10 mouse cellular contexts compared by ENCODE assay signal in genomic region chr3:29082296-29082995, GRCm38 (mm10). TPM values are rescaled to one million over a fixed set of nuclear protein-coding genes. Genes with fewer than 3 reads are reported as not detected.
DNase-seq lines count a peak whose midpoint lies in the region; ATAC-seq lines count a peak whose summit lies in the region.
"Had no signal": no experiment of that assay in that cellular context is flagged by ENCODE, and none has a peak within 500 bp of the region (broad histone marks: within the 10 kb centered on the region; RNA-seq: fewer than 3 reads in every experiment).

No protein-coding gene starts in this region.

- ATAC-seq in common myeloid progenitor, adult 5-6 weeks (replicated peaks; ENCODE audit: low read depth, poor library complexity, severe bottlenecking): peak; percentile 39; the same call in 1 of the 2 replicates
- peak; percentile 54 for ATAC-seq in granulocyte monocyte progenitor cell, adult 5-6 weeks (replicated peaks; ENCODE audit: poor library complexity, severe bottlenecking)
- peak; percentile 82 for ATAC-seq in kidney, embryonic 16.5 days (ENCODE audit: low FRiP score, low TSS enrichment)
- ATAC-seq in limb, embryonic 15.5 days (ENCODE audit: insufficient number of reproducible peaks, low FRiP score, low TSS enrichment, low read depth): peak; percentile 61; the same call in 1 of the 2 replicates
- peak; percentile 89 for ATAC-seq in neural tube, embryonic 12.5 days (ENCODE audit: low FRiP score, low read depth)
- no peak for ATAC-seq in megakaryocyte-erythroid progenitor cell, adult 5-6 weeks (replicated peaks; ENCODE audit: low FRiP score, low TSS enrichment, poor library complexity, severe bottlenecking)

- H3K4me2 ChIP-seq in kidney, embryonic 16.5 days (replicated peaks; ENCODE audit: low read depth, low read length): peak overlapping the region; percentile 91
- H3K4me2 ChIP-seq in limb, embryonic 15.5 days: peak overlapping the region; percentile 96
- H3K4me2 ChIP-seq in neural tube, embryonic 12.5 days (replicated peaks): peak overlapping the region; percentile 94

- 0% methylated on average over 45 of the region's 59 CpGs for WGBS in kidney, embryonic 16.5 days
- 0% methylated on average over 48 of the region's 59 CpGs for WGBS in limb, embryonic 15.5 days
- whole genome bisulfite sequencing in neural tube, embryonic 12.5 days: under 1% methylated on average over 46 of the region's 59 CpGs

- no peaks in the 10 kb centered on the region for H3K36me3 ChIP-seq in kidney, embryonic 16.5 days (ENCODE audit: insufficient read depth, low read length)
- H3K36me3 ChIP-seq in limb, embryonic 15.5 days: no peaks in the 10 kb centered on the region
- no peaks in the 10 kb centered on the region for H3K36me3 ChIP-seq in neural tube, embryonic 12.5 days

- peaks cover 51% of the 10 kb centered on the region for H3K27me3 ChIP-seq in kidney, embryonic 16.5 days (ENCODE audit: insufficient read depth, low read length)
- peaks cover 57% of the 10 kb centered on the region for H3K27me3 ChIP-seq in limb, embryonic 15.5 days
- no peaks in the 10 kb centered on the region for H3K27me3 ChIP-seq in neural tube, embryonic 12.5 days (replicated peaks)
- H3K27me3 ChIP-seq: CH12.LX had no signal

- H3K4me1 ChIP-seq in kidney, embryonic 16.5 days (ENCODE audit: insufficient read depth, low read length): peaks cover 10% of the 10 kb centered on the region; the same call in 1 of the 2 replicates
- peaks cover 21% of the 10 kb centered on the region for H3K4me1 ChIP-seq in limb, embryonic 15.5 days
- peaks cover 10% of the 10 kb centered on the region for H3K4me1 ChIP-seq in neural tube, embryonic 12.5 days

- peak; percentile 74 to 81 for DNase-seq in cerebellum, postnatal 10 days
- DNase-seq in cerebellum, adult 11-12 months: no peak

- peak overlapping the region; percentile 53 for H3K4me3 ChIP-seq in kidney, embryonic 16.5 days (ENCODE audit: low read length)
- peak overlapping the region; percentile 50 for H3K4me3 ChIP-seq in limb, embryonic 15.5 days
- peak overlapping the region; percentile 61 for H3K4me3 ChIP-seq in neural tube, embryonic 12.5 days

- no peaks in the 10 kb centered on the region for H3K9me3 ChIP-seq in kidney, embryonic 16.5 days (ENCODE audit: low read length)
- no peaks in the 10 kb centered on the region for H3K9me3 ChIP-seq in limb, embryonic 15.5 days
- H3K9me3 ChIP-seq in neural tube, embryonic 12.5 days: no peaks in the 10 kb centered on the region

- H3K27ac ChIP-seq in kidney, embryonic 16.5 days (ENCODE audit: low read length): no peak overlapping the region
- no peak overlapping the region for H3K27ac ChIP-seq in limb, embryonic 15.5 days
- no peak overlapping the region for H3K27ac ChIP-seq in neural tube, embryonic 12.5 days
- H3K27ac ChIP-seq: macrophage had no signal

- no peak overlapping the region; the same call in 1 of the 2 replicates for H3K9ac ChIP-seq in kidney, embryonic 16.5 days (replicated peaks; ENCODE audit: low read length)
- no peak overlapping the region for H3K9ac ChIP-seq in limb, embryonic 15.5 days
- peak overlapping the region; percentile 58 for H3K9ac ChIP-seq in neural tube, embryonic 12.5 days

RNA-seq across cellular contexts. Expression of gene Egfem1, which starts 0.6 kb away (rescaled TPM):
- total RNA-seq in common myeloid progenitor, adult 5-6 weeks (2017): not detected in 2 replicates
- not detected in 2 replicates for total RNA-seq in granulocyte monocyte progenitor cell, adult 5-6 weeks (2014; fragmentation: Nextera tagmentation)
- not detected in 2 replicates for total RNA-seq in granulocyte monocyte progenitor cell, adult 5-6 weeks (2017)
- 1.4 TPM in 2 replicates for polyA plus RNA-seq in kidney, embryonic 16.5 days (2015; fragmentation: Nextera tagmentation; extraction: Ambion mirVana)
- 5.2 and 6.1 TPM in 2 replicates for polyA plus RNA-seq in limb, embryonic 15.5 days (2015; fragmentation: Nextera tagmentation; extraction: Ambion mirVana)
- 4.9 and 6.5 TPM in 2 replicates for polyA plus RNA-seq in neural tube, embryonic 12.5 days (2016; fragmentation: Nextera tagmentation; extraction: Ambion mirVana)
- total RNA-seq in megakaryocyte-erythroid progenitor cell, adult 5-6 weeks (2014; fragmentation: Nextera tagmentation): not detected in 2 replicates
- total RNA-seq in megakaryocyte-erythroid progenitor cell, adult 5-6 weeks (2017): not detected in 2 replicates
- total RNA-seq: CH12.LX had no signal
- polyA plus RNA-seq: macrophage had no signal
